Mouse (Mus musculus): Measurements from ENCODE around the gene Hfm1. TPM values are rescaled to one million over a fixed set of nuclear protein-coding genes. Genes with fewer than 3 reads are reported as not detected.

Hfm1 gene
- polyA plus RNA-seq, 1 experiment from 2014 or later = 0.10 TPM

DNA sequence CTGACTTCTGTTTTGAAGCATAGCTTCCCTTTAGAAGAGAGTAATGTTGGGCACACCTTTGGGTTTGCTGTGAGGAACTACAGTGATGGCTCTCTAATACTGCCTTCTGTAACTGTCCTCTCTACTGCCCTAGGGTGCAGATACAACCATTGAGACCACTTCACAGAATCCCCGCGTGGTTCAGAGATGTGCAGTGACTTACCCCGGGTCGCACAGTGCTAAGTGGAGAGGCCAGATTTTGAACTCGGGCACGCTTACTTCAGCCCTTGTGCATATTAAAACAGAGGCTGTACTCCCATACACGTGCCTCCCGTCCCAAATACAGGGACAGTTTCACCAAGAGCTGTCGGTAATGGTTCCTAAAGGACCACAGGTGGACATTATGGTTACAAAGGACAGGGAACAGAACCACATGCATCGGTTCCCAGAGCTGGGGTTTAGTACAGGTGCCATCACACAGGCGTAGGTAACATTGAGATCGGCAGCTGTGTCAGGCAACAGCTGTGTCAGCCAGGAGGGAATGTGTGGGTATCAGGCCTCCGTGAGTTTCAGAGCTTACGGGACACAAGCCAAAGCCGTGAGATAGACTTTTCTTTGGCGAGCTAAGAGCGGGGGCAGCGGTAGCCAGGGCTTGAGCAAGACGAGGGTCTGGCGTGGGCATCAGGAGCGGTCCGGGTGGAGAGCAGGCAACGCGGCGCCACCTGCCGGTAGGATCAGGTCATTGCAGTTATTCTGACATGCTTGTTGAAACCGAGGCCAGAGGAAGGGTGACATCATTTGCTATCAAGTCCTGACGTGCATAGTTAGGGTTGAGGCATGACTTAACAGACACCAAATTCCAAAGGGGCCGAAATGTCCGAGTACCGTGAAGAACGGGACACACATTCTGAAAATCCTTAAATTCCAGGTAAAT, 124.0 kb downstream of the Hfm1 start:
- ATAC-seq (ENCODE audit: low read depth) = peak; percentile 68
- WGBS (ENCODE audit: insufficient replicate concordance) = 5% methylated on average over 32 of the region's 32 CpGs

GRCm38 (mm10) chr5:106801215-106801863, 124.8 kb downstream of the Hfm1 start:
- WGBS (ENCODE audit: insufficient replicate concordance) = 20% methylated on average over 9 of the region's 9 CpGs
- H3K4me1 ChIP-seq (replicated peaks) = peaks cover 14% of the 10 kb centered on the region
- ATAC-seq (ENCODE audit: low read depth) = no peak
- no peaks in the 10 kb centered on the region for H3K36me3 ChIP-seq
- no peaks in the 10 kb centered on the region for H3K27me3 ChIP-seq
- DNase-seq = no peak
- H3K27ac ChIP-seq = no peak overlapping the region
- H3K4me3 ChIP-seq (replicated peaks) = no peak overlapping the region
- peak overlapping the region; percentile 61 for H3K4me2 ChIP-seq
- H3K9me3 ChIP-seq (replicated peaks) = no peaks in the 10 kb centered on the region
- no peak overlapping the region; the same call in 1 of the 2 replicates for H3K9ac ChIP-seq

More for the DNA sequence above, 124.0 kb downstream of the Hfm1 start:
- Histone ChIP-seq H3K4me2 (peak overlapping the region; percentile 61), H3K36me3 (no peaks in the 10 kb centered on the region), H3K9ac (no peak overlapping the region; the same call in 1 of the 2 replicates), H3K27ac (no peak overlapping the region), H3K9me3 (replicated peaks) (no peaks in the 10 kb centered on the region), H3K4me1 (replicated peaks) (peaks cover 14% of the 10 kb centered on the region), H3K27me3 (no peaks in the 10 kb centered on the region), H3K4me3 (replicated peaks) (peak overlapping the region; percentile 31)
- peak; percentile 71 for DNase-seq

- Histone ChIP-seq H3K4me1 (replicated peaks) (peaks cover 13% of the 10 kb centered on the region), H3K27ac (no peak overlapping the region), H3K36me3 (no peaks in the 10 kb centered on the region), H3K4me3 (replicated peaks) (no peak overlapping the region), H3K27me3 (0 out of 2 replicates have a peak, but pooled peaks cover 1% of the 10 kb centered on the region), H3K9ac (no peak overlapping the region), H3K4me2 (no peak overlapping the region), H3K9me3 (replicated peaks) (no peaks in the 10 kb centered on the region)
- 51% methylated on average over 5 of the region's 5 CpGs for WGBS (ENCODE audit: insufficient replicate concordance)
- DNase-seq = no peak
- no peak for ATAC-seq (ENCODE audit: low read depth)
Observed at GRCm38 (mm10) chr5:106797896-106798295, 128.2 kb downstream of the Hfm1 start.

- no peak overlapping the region for H3K9ac ChIP-seq
- H3K4me2 ChIP-seq = no peak overlapping the region
- 16% methylated on average over 6 of the region's 6 CpGs for WGBS (ENCODE audit: insufficient replicate concordance)
- H3K4me3 ChIP-seq (replicated peaks) = no peak overlapping the region
- H3K36me3 ChIP-seq = no peaks in the 10 kb centered on the region
- no peaks in the 10 kb centered on the region for H3K9me3 ChIP-seq (replicated peaks)
- H3K27me3 ChIP-seq = 0 out of 2 replicates have a peak, but pooled peaks cover 12% of the 10 kb centered on the region
- no peak overlapping the region for H3K27ac ChIP-seq
- DNase-seq = peak; percentile 8
- peaks cover 6% of the 10 kb centered on the region for H3K4me1 ChIP-seq (replicated peaks)
- ATAC-seq (ENCODE audit: low read depth) = peak; percentile 63
Observed at GRCm38 (mm10) chr5:106791241-106791572, 134.9 kb downstream of the Hfm1 start.

DNA sequence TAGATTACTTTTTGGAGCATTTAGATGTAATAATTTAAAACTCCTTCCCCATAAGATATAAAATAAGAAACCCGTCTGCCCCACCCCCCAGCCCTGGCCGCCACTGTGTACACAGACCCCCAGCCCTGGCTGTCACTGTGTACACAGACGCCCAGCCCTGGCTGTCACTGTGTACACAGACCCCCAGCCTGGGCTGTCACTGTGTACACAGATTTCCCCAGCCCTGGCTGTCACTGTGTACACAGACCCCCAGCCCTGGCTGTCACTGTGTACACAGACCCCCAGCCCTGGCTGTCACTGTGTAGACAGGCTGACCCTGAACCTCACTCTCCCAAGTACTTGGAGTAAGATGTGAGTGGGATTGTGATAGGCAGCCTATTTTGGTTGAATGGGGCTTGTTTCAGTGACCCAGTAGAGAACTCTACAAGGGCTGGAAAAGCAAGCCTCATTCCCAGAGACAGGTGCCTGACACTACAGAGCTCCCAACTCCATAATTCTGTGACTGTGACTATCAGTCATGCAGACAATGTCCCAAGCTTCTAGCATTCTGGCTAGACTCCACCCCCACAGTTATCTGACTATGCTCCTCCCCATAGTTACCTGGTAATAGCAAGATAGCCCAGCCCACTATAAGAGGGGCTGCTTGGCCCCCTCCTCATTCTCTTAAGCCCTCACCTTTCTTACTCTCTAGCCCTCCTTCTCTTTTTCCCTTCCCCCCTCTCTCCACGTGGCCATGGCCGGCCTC, 135.5 kb downstream of the Hfm1 start:
- DNase-seq (no peak), ATAC-seq (ENCODE audit: low read depth) (peak; percentile 65)
- H3K9ac ChIP-seq = no peak overlapping the region
- 28% methylated on average over 5 of the region's 5 CpGs for WGBS (ENCODE audit: insufficient replicate concordance)
- H3K4me1 ChIP-seq (replicated peaks) = peaks cover 6% of the 10 kb centered on the region
- H3K9me3 ChIP-seq (replicated peaks) = no peaks in the 10 kb centered on the region
- H3K27me3 ChIP-seq = 0 out of 2 replicates have a peak, but pooled peaks cover 12% of the 10 kb centered on the region
- no peak overlapping the region for H3K27ac ChIP-seq
- H3K4me3 ChIP-seq (replicated peaks) = no peak overlapping the region
- no peaks in the 10 kb centered on the region for H3K36me3 ChIP-seq
- H3K4me2 ChIP-seq = no peak overlapping the region

Small RNA genes lying within 50 kb of the gene (microRNA-seq; reads per million reads assigned to microRNA genes)
- gene Gm27527 = not detected

Other genes with a start within 250 kb of the Hfm1 start
- gene Zfp644, start 229.0 kb downstream of the Hfm1 start, polyA plus RNA-seq (2015; fragmentation: Nextera tagmentation; extraction: Ambion mirVana) = 18.4 and 24.6 TPM in 2 replicates
- 18.9 and 22.1 TPM in 2 replicates for gene Cdc7, start 38.0 kb upstream of the Hfm1 start, polyA plus RNA-seq (2015; fragmentation: Nextera tagmentation; extraction: Ambion mirVana)